Mouse (Mus musculus): ENCODE measurements around the gene Fgd3. TPM values are rescaled to one million over a fixed set of nuclear protein-coding genes. Genes with fewer than 3 reads are reported as not detected.

The Fgd3 gene
- total RNA-seq, 4 experiments from 2014 or later = 1.2 to 2.4 (median 1.7) TPM

DNA sequence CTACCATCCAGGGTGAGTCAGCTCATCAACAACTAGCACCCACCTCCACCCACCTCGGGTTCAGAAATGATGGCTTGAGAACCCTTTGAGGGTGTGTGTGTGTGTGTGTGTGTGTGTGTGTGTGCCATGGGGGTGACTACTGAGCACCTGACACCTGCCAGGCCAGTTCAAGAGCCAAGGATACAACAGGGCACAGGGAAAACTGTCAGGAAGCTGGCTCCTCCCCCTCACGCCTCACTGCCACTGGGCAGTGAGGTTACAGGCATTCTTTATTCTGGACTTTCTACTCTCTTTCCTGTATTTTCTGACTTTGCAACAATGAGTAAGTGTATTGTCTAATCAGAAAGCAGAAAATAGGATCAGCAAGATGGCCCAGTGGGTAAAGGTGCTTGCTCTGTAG is 70.5 kb downstream of the Fgd3 start:
- DNase-seq (ENCODE audit: low spot score) = no peak

GRCm38 (mm10) chr13:49248923-49249322 is 71.2 kb downstream of the Fgd3 start:
- no peak for DNase-seq (ENCODE audit: low spot score)

DNA sequence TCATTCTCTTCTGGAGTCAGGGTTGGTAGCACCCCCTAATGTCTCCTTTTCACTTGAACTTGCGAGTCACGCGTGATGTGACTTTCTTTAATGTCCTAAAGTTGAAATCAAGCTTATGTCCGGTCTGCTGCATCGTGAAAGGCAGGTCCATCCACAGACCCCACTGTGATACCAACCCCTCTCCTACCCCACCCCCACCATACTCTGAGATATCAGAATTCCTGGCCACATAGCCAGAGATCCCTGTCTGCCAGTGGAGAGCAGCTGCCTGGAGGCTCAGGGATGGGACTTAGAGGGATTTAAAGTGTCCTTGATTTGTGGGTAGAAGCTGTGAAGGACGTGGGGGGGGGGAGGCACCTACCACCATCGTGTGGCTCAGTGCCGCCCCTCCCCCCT is 71.6 kb downstream of the Fgd3 start, which contains the start of gene Susd3:
TSS of gene Susd3 (minus strand) at position 240 of the 396 bp plus-strand sequence.
- DNase-seq (ENCODE audit: low spot score) = no peak

- no peak for DNase-seq (ENCODE audit: low spot score)
Observed at GRCm38 (mm10) chr13:49247740-49248466, 72.2 kb downstream of the Fgd3 start.

GRCm38 (mm10) chr13:49247232-49247739 is 72.8 kb downstream of the Fgd3 start:
- DNase-seq (ENCODE audit: low spot score) = no peak

DNA sequence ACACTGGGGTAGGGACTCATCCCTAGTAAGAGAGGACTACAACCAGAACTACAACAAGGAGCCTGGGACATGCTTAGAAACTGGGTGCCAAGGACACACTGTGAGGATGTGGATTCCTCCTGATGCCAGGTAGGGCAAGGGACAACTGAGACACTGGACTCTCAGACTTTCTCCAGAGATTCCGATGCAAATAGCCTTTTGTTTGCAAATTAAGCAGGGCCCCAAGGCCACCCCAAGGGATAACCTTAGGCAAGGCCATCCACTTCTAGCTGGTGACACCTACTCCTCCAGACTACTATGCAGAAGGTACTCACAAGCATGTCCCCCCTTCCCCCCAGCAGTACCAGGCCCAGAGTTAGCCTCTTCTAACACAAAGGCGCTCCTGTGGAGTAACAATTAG is 73.5 kb downstream of the Fgd3 start:
- DNase-seq (ENCODE audit: low spot score) = no peak

DNA sequence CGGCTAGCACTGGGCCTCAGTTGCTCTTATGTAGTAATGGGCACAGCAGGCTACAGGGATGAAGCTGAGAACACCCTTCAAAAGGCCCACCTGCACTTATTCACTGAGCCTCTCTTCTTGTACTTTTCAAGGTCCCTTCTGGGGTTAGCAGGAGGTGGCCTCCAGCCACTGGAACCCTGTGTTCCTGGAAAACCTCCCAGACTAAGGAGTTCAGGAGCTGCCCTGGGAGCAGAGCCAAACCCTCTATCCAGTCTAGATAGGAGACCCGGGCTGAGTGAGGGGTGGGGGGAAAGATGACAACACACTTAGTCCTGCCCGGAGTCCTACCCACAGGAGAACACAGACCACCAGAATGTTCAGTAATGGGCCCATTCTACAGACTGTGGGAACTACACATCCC is 74.1 kb downstream of the Fgd3 start:
- peak; percentile 28 for DNase-seq (ENCODE audit: low spot score)

- no peak for DNase-seq (ENCODE audit: low spot score)
Observed at GRCm38 (mm10) chr13:49245251-49245650, 74.9 kb downstream of the Fgd3 start.

GRCm38 (mm10) chr13:49243492-49243891 is 76.6 kb downstream of the Fgd3 start:
- no peak for DNase-seq (ENCODE audit: low spot score)

GRCm38 (mm10) chr13:49242321-49243065 is 77.6 kb downstream of the Fgd3 start:
- DNase-seq (ENCODE audit: low spot score) = peak; percentile 35

DNA sequence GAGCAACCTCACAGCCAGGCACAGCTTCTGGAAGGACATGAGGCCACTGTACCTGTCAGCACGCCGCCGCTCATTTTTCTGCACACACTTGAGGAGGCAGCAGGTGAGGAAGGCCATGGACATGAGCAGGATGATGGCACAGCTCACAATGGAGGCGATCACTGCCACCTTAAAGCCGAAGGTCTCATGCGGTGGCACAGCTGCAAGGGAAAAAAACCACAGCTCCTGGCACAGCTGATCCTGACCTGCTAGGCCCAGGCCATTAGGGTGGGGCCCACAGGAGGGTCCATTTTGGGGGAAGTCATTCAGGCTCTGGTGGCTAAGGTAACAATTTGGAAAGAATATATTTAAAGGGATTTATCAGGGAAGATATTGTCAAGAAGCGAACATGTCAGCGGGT is 81.4 kb downstream of the Fgd3 start:
- DNase-seq (ENCODE audit: low spot score) = no peak

DNA sequence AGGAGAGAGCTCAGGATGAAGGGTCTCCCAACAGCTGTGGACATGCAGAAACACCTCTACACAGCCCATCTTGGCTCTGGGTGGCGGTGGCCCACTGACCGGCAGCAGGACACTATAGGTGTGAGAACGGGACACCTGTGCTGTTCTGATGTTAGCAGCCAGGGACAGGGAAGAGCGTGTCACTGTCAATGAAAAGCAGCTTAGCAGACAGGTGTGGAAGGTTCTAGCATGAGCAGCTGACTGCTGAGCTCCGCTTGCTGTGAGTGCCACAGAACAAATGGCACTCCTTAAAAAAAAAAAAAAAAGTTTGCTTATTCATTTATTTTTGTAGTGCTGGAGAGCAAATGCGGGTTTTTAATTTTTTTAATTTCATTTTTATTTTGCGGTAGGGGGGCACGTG is 82.5 kb downstream of the Fgd3 start:
- no peak for DNase-seq (ENCODE audit: low spot score)

DNA sequence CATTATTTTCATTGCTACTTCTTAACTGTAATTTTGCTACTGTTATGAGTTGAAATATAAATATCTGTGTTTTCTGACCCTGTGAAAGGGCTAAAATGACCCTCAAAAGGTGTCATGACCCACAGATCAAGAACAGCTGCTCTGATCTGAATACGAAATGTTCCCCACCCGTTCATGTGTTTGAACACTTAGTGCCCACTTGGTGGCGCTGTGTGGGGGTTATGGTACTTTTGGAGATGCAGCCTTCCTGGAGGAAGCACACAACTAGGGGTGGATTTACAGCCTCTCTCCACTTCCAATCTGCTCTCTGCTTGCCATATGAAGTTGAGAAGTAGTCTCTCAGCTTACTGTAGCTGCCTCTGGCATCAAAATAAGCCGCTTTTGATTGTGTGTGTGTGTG is 85.4 kb downstream of the Fgd3 start:
- DNase-seq (ENCODE audit: low spot score) = no peak

GRCm38 (mm10) chr13:49233792-49234572 is 86.1 kb downstream of the Fgd3 start:
- DNase-seq (ENCODE audit: low spot score) = no peak

DNA sequence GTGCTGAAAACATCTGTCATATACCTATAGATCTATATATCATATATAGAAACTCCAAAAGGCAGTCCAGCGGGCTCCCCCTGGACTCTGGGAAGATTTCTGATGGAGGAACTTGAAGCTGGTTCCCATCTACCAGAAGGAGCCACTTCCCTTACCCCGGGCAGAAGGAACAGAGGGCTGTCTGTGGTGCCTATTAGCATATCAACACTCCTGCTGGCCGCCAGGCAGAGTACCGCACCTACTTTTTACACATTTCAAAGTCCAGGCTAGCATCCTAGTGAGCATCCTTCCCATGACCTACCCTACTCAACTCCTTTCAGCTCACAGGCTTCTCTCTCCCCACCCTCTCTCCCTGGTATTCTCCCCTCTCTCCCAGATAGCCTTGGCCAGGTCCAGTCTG is 94.5 kb downstream of the Fgd3 start:
- DNase-seq (ENCODE audit: low spot score) = no peak

- DNase-seq (ENCODE audit: low spot score) = no peak
Observed at GRCm38 (mm10) chr13:49225159-49225558, 95.0 kb downstream of the Fgd3 start.

GRCm38 (mm10) chr13:49224729-49225128 is 95.4 kb downstream of the Fgd3 start:
- no peak for DNase-seq (ENCODE audit: low spot score)

- no peak for DNase-seq (ENCODE audit: low spot score)
Observed at GRCm38 (mm10) chr13:49224314-49224713, 95.8 kb downstream of the Fgd3 start.

GRCm38 (mm10) chr13:49220912-49221311 is 99.2 kb downstream of the Fgd3 start:
- no peak for DNase-seq (ENCODE audit: low spot score)

DNA sequence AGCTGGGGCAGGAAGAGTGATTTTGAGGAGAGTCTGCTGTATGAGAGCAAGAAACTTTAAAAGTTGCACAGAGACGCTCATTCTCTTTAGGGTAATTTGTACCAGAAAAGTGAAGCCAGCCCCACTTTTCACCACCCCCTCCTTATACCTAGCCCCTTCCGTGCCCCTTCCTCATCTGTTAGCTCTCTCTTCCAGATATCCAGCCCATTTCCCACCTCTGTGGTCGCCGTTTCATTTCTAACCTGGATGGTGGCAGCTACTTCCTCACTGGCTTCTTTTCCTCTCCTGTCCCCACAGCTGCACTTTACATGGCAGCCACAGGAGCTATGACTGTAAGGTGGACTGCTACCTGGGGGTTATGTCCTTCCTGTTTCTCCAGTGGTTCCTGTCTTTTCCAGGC is 100.7 kb downstream of the Fgd3 start:
- DNase-seq (ENCODE audit: low spot score) = no peak

DNA sequence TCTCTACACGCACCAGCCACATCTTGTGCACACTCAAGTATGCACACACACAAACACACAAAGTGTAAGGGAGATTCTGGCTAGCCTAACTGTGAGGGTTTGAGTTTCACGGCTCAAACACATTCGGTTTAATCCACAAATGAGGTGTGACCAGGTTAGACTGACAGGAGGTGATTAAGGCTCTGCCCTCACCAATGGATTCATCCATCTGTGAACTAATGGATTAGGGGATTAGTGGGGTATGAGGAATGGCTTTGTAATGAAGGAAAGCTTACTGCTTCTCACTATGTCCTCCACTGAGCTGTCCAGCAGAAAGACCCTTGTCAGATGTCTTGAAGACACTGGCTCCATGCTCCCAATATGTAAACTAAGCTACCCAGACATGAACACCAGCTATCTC is 101.5 kb downstream of the Fgd3 start:
- DNase-seq (ENCODE audit: low spot score) = no peak

Measured in heart, adult 8-10 months (tissue).